Mouse (Mus musculus): Measurements from ENCODE around the gene A530032D15Rik. TPM values are rescaled to one million over a fixed set of nuclear protein-coding genes. Genes with fewer than 3 reads are reported as not detected.
"Not testable (repeated sequence)": the region's sequence is repeated elsewhere in the genome, so short reads cannot be mapped to it uniquely, and the experiment has no call there.

The A530032D15Rik gene
- polyA plus RNA-seq, 1 experiment from 2014 or later = not detected

DNA sequence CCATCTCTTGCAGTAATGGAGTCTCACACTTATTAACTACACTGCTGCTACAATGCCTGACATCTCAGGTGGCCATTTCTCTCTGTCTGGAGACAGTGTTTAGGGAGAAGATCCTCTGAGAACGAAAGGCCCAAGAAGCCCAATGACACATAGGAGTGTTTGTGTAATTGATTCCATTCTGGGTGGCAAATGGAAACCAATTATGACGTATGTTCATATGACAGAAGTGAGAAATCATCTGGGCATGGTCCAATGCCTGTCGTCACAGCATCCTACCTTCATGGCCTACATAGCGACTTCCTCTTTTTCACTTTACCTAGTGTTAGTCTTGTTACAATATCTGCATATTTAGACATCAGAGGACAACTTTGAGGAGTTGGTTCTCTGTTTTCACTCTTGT lies 7.9 kb downstream of the A530032D15Rik start:
- not testable (repeated sequence) for H3K4me3 ChIP-seq; H3K9me3 ChIP-seq (replicated peaks); H3K4me1 ChIP-seq; H3K27me3 ChIP-seq (ENCODE audit: low read depth, poor library complexity, severe bottlenecking); H3K27ac ChIP-seq; H3K36me3 ChIP-seq; DNase-seq (ENCODE audit: low spot score)
- WGBS = 90% methylated on average over 4 of the region's 4 CpGs

DNA sequence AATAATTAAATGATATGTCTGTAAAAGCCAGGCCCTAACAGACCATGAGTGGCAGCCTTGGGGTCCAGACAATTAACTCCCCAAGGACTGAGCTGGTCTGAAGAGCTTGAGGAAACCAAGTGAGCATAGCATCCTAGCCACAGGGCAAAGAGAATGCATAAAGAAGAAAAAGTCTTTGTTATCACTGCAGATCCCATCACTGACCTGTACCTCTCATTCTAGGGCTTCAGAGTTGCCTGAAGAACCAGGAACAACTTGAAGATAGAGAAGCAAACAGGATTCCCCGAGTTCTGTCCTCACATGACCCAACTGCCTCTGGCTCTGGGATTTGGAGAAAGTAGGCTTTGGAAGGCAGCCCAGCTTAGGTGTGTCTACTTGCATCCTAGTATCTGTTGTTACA lies 9.8 kb downstream of the A530032D15Rik start, which contains the start of gene Gm10553:
Gm10553 (plus strand) TSS at position 301 of the 400 bp plus-strand sequence.
- H3K27ac ChIP-seq; H3K36me3 ChIP-seq; H3K9me3 ChIP-seq (replicated peaks): not testable (repeated sequence)

DNA sequence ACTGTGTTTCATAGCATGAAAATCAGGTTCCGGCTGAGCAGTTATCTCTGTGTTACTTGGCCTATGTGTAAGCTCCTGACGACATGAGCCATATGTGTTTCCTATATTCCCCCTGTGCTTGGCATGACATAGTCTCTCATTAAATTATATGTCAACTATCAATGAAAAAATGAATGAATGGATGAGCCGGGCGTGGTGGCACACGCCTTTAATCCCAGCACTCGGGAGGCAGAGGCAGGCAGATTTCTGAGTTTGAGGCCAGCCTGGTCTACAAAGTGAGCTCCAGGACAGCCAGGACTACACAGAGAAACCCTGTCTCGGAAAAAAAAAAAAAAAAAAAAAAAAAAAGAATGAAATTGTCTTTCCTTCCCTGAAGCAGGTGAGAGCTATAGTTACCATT lies 10.6 kb downstream of the A530032D15Rik start:
- WGBS = 78% methylated on average over 7 of the region's 7 CpGs
- not testable (repeated sequence) for H3K27me3 ChIP-seq (ENCODE audit: low read depth, poor library complexity, severe bottlenecking); H3K27ac ChIP-seq; H3K36me3 ChIP-seq; H3K4me1 ChIP-seq; H3K9me3 ChIP-seq (replicated peaks); DNase-seq (ENCODE audit: low spot score); H3K4me3 ChIP-seq

More for the DNA sequence above, 9.8 kb downstream of the A530032D15Rik start, which contains the start of gene Gm10553:
- H3K27me3 ChIP-seq (ENCODE audit: low read depth, poor library complexity, severe bottlenecking); DNase-seq (ENCODE audit: low spot score); H3K4me1 ChIP-seq; H3K4me3 ChIP-seq: not testable (repeated sequence)
- 74% methylated on average over 1 of the region's 1 CpGs for WGBS

DNA sequence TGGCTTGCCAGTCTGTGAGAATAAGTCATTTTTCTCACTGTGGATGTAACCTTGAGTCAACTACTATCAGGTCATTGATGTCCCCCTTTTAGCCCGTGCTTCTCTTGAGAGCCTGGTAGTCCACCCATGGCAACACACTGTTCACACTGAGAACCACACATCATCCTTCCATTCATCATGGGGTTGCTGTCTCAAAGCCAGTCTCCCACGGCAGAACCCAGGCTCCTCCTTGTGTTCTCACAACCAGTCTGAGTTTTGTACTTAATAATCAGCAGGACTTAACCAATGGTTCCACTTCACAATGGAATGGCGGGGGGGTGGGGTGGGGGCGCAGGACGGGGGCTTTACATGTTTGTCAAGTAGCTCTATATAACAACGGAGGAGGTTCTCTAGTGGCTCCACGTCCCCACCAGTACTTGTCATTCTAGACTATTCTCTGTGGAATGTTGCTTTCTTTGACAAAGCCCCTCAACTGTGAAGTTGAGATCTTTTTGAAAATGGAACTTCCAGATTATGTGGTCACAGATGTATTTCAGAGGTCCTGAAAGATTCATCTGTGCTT lies 16.6 kb downstream of the A530032D15Rik start:
- not testable (repeated sequence) for H3K27ac ChIP-seq; DNase-seq (ENCODE audit: low spot score); H3K36me3 ChIP-seq; H3K9me3 ChIP-seq (replicated peaks); H3K4me3 ChIP-seq; H3K4me1 ChIP-seq; H3K27me3 ChIP-seq (ENCODE audit: low read depth, poor library complexity, severe bottlenecking)
- WGBS = 85% methylated on average over 6 of the region's 7 CpGs

DNA sequence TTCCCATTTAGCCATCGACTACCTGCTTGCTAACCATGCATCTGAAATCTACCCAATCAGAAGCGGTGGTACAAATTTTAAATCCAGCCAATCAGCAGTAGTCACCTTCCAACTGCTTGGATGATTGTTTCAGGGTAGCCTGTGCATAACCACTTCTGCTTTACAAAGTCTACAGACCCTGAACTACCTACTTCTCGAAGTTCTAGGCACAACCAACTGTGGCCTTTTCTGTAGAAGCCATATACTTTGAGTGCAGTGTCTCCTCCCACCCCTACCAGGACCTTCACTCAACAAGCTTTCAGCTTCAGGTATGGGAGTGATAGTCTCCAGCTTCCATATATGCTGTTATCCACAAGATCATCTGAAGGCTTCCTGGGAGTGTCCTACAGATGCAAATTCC lies 17.5 kb downstream of the A530032D15Rik start:
- not testable (repeated sequence) for H3K27me3 ChIP-seq (ENCODE audit: low read depth, poor library complexity, severe bottlenecking); H3K4me3 ChIP-seq; H3K36me3 ChIP-seq; H3K9me3 ChIP-seq (replicated peaks); H3K27ac ChIP-seq; H3K4me1 ChIP-seq; DNase-seq (ENCODE audit: low spot score)
- WGBS = 53% methylated on average over 1 of the region's 3 CpGs

DNA sequence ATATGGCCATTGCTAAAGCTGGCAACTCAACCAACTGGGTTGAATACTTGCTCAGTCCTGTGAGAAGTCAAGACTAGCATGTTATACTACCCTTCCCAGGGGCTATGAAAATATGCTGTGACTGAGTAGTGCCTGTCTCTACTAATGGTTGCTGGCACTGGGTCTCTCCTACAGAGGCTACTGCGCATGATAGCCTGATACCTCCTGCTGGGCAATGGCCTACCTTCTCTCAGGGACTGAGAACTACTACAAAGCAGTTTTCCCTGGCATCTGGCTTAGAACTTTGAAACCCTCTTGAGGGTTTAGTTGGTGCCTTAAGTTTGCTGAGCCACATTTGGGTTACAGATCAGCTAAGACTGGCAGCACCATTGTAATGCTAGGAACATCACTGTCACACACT lies 23.4 kb downstream of the A530032D15Rik start:
- not testable (repeated sequence) for H3K4me3 ChIP-seq; DNase-seq (ENCODE audit: low spot score); H3K27ac ChIP-seq; H3K27me3 ChIP-seq (ENCODE audit: low read depth, poor library complexity, severe bottlenecking); H3K9me3 ChIP-seq (replicated peaks); H3K36me3 ChIP-seq; H3K4me1 ChIP-seq
- WGBS = 74% methylated on average over 1 of the region's 1 CpGs

DNA sequence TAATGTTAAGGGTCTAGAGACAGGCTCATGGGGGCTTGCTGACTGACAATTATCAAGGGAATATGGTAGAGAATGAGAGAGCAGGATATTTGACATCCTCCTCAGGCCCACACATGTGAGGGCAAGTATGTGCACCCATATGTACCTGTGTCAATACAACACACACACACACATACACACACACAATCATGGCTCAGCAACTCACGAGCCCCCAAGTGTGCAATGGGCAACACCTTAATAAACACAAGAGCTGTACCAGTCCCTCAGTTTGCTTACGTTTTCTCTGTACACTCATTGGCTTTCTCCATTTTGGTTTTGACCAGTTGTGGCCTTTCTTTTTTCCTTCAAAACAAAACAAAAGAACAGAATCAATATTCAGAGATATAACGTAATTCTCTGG lies 24.9 kb downstream of the A530032D15Rik start:
- H3K36me3 ChIP-seq; H3K27me3 ChIP-seq (ENCODE audit: low read depth, poor library complexity, severe bottlenecking); DNase-seq (ENCODE audit: low spot score); H3K4me3 ChIP-seq; H3K27ac ChIP-seq; H3K9me3 ChIP-seq (replicated peaks); H3K4me1 ChIP-seq: not testable (repeated sequence)
- 79% methylated on average over 3 of the region's 3 CpGs for WGBS

DNA sequence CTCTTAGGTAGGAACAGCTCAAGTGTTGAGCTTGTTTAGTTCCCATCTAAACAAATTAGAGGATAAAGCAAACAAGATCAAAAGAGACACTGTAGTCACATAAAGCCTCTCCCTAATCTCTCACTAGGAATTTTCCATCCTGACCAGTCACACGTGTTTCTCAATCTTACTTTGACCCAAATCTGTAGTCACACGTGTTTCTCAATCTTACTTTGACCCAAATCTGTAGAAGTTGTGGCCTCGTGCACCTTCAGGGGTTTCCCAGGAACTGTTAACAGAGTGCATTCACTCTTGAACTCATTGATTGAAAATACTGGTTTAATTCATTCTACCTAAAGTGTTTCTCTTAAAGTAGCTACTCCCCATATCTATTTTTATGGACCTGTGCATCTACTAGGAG lies 36.6 kb downstream of the A530032D15Rik start:
- H3K4me1 ChIP-seq; H3K27ac ChIP-seq; H3K9me3 ChIP-seq (replicated peaks); DNase-seq (ENCODE audit: low spot score); H3K36me3 ChIP-seq; H3K4me3 ChIP-seq; H3K27me3 ChIP-seq (ENCODE audit: low read depth, poor library complexity, severe bottlenecking): not testable (repeated sequence)
- 75% methylated on average over 3 of the region's 3 CpGs for WGBS

DNA sequence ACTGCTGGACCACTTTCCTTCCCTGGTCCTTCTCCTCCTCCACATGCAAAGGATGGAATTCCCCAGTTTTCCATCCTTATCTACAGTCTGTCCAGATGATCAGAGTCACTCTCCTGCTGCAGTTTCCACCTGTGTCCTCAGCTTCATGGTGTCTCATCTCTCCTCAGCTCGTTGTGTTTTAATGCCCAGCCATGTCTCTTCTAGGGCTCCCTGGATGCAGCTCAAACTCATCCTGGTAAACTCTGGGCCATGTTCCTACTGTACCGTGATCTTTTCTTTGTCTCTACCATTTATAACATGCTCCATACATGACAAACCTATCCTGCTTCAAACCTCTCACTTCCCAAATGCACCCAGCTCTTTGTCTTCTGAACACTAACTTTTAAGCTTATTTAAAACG lies 38.0 kb downstream of the A530032D15Rik start:
- DNase-seq (ENCODE audit: low spot score); H3K36me3 ChIP-seq: not testable (repeated sequence)

DNA sequence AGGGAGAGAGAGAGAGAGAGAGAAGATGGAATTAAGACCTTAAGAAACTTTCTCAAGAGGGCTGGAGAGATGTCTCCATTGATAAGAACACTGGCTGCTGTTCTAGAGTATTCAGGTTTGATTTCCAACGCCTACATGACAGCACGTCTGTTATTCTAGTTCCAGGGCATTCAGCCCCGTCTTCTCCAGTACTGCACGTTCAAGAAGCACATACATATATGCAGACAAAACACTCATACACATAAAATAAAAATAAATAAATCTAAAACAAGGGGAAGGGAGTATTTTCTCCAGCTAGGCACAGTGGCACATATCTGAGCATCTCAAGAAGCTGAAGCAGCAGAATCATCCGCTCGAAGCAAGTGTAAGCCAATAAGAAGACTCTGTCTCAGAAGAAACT lies 73.9 kb downstream of the A530032D15Rik start:
- H3K4me3 ChIP-seq = not testable (repeated sequence)
- 74% methylated on average over 6 of the region's 6 CpGs for WGBS

More for the DNA sequence above, 38.0 kb downstream of the A530032D15Rik start:
- H3K27me3 ChIP-seq (ENCODE audit: low read depth, poor library complexity, severe bottlenecking); H3K4me1 ChIP-seq; H3K27ac ChIP-seq; H3K9me3 ChIP-seq (replicated peaks); H3K4me3 ChIP-seq: not testable (repeated sequence)
- 71% methylated on average over 3 of the region's 3 CpGs for WGBS

DNA sequence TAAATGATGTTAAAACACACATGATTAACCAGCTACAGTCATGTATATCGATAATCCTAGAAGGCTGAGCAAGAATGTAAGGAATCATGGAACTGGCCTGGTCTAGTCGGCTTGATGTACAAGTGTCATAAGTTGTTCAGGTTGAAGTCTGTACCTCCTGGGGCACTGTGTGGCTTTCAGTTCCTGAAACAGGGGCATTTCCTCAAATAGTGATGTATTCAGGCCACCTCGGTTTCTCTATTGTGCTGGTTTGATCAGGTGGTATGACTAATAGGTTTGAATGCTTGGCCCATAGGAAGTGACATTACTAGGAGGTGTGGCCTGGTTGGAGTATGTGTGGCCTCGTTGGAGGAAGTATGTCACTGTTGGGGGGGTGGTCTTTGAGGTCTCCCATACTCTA lies 75.3 kb downstream of the A530032D15Rik start:
- not testable (repeated sequence) for H3K27ac ChIP-seq; H3K4me1 ChIP-seq; H3K27me3 ChIP-seq (ENCODE audit: low read depth, poor library complexity, severe bottlenecking); H3K4me3 ChIP-seq; H3K9me3 ChIP-seq (replicated peaks); H3K36me3 ChIP-seq; DNase-seq (ENCODE audit: low spot score)
- WGBS = 91% methylated on average over 3 of the region's 4 CpGs

More for the DNA sequence above, 73.9 kb downstream of the A530032D15Rik start:
- not testable (repeated sequence) for DNase-seq (ENCODE audit: low spot score); H3K27me3 ChIP-seq (ENCODE audit: low read depth, poor library complexity, severe bottlenecking); H3K4me1 ChIP-seq; H3K27ac ChIP-seq; H3K36me3 ChIP-seq; H3K9me3 ChIP-seq (replicated peaks)

DNA sequence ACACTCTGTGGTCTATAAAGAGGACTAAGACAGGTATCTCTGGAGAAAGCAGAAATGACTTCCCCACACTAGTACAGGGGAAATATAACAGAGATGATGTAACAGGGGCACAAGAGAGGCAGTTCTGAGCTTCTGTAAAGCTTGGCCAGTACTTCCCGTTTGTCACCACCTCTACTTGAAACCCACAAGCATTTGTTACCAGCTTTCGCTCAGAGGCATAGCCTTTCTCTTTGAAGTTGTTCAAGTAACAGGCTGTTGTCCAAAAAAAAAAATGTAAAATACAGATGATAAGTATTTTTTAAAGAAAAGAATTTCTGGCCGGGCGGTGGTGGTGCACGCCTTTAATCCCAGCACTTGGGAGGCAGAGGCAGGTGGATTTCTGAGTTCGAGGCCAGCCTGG lies 76.0 kb downstream of the A530032D15Rik start:
- H3K9me3 ChIP-seq (replicated peaks); H3K36me3 ChIP-seq; H3K4me3 ChIP-seq; H3K27ac ChIP-seq; H3K27me3 ChIP-seq (ENCODE audit: low read depth, poor library complexity, severe bottlenecking); H3K4me1 ChIP-seq; DNase-seq (ENCODE audit: low spot score): not testable (repeated sequence)
- WGBS = 93% methylated on average over 5 of the region's 6 CpGs

Data from limb, embryonic 10.5 days (tissue).